Mouse (Mus musculus) hindbrain, embryonic 14.5 days (tissue): ENCODE measurements around the gene Arl15. TPM values are rescaled to one million over a fixed set of nuclear protein-coding genes. Genes with fewer than 3 reads are reported as not detected.

ENCODE experiments used
- ATAC-seq: fragments of 200-750 bp; cut with Nextera tagmentation; 2 replicates; pipeline ENCODE4 v1.8.0; 2017; ENCODE audit warnings: moderate number of reproducible peaks, mild to moderate bottlenecking, moderate TSS enrichment, moderate library complexity; ENCODE audit not compliant: low FRiP score
- DNase-seq: peaks from one replicate; pipeline ENCODE4 v3.0.0-alpha.2; 2015; ENCODE audit warnings: low spot score
- H3K27ac ChIP-seq: fragments of 300-500 bp; sonication (generic); 2 replicates; pipeline ENCODE4 v1.5.1; 2014; ENCODE audit warnings: mild to moderate bottlenecking, moderate library complexity
- H3K27me3 ChIP-seq: fragments of 300-500 bp; sonication (generic); 2 replicates; pipeline ENCODE4 v1.6.1; 2014; ENCODE audit warnings: mild to moderate bottlenecking, low read length, mixed read lengths; ENCODE audit not compliant: control insufficient read depth, insufficient read depth
- H3K36me3 ChIP-seq: fragments of 300-500 bp; sonication (generic); replicated peaks from 2 replicates; pipeline ENCODE4 v1.6.1; 2014; ENCODE audit not compliant: control insufficient read depth, insufficient read depth
- H3K4me1 ChIP-seq: fragments of 300-500 bp; sonication (generic); replicated peaks from 2 replicates; pipeline ENCODE4 v1.6.1; 2014; ENCODE audit warnings: antibody characterized with exemption, low read length, mixed read lengths; ENCODE audit not compliant: control insufficient read depth, insufficient read depth
- H3K4me2 ChIP-seq: fragments of 300-500 bp; sonication (generic); replicated peaks from 2 replicates; pipeline ENCODE4 v1.6.1; 2014; ENCODE audit warnings: mild to moderate bottlenecking, moderate library complexity
- H3K4me3 ChIP-seq: fragments of 300-500 bp; sonication (generic); replicated peaks from 2 replicates; pipeline ENCODE4 v1.5.1; 2014; ENCODE audit warnings: mild to moderate bottlenecking, low read length
- H3K9ac ChIP-seq: fragments of 300-500 bp; sonication (generic); 2 replicates; pipeline ENCODE4 v1.6.1; 2014
- H3K9me3 ChIP-seq: fragments of 300-500 bp; sonication (generic); 2 replicates; pipeline ENCODE4 v1.6.1; 2016; ENCODE audit warnings: low read length; ENCODE audit not compliant: control insufficient read depth
- WGBS: fragments of 180-500 bp; shearing (Covaris S2); extraction: QIAGEN DNeasy Blood & Tissue Kit; methylation state at CpG from one replicate; pipeline ENCODE4 v1.1.7; 2014; 5-methylcytosine and 5-hydroxymethylcytosine counted together
- polyA plus RNA-seq: library from polyadenylated mRNA; unstranded; fragments of >200 nt; fragmentation: Nextera tagmentation; extraction: Ambion mirVana; gene quantifications from 2 replicates; pipeline ENCODE4 v1.2.1, GENCODE M21; 2014

Gene Arl15
- polyA plus RNA-seq, 1 experiment from 2014 or later = 19.0 TPM

DNA sequence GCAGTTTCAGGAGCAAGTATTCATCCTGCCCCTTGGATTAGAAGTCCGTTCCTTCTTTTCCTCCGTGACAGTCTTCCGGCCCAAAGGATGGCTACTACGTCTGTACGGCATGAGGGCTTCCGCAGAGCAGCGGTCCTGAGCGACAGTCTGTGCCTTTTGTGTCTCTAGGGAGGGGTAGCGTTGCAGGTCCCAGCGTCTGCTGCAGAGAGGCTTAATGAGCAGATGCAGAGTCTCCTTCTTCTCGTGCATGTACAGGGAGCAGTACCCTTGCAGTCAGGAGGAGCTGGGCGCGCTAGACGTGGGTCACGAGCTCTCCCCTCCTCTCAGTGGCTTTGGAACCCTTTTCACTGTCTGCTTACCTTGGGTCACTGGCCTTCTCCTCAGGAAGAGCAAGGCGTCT lies 94.4 kb downstream of the Arl15 start:
- no peak for ATAC-seq
- Histone ChIP-seq H3K27me3 (no peaks in the 10 kb centered on the region), H3K27ac (no peak overlapping the region), H3K36me3 (no peaks in the 10 kb centered on the region), H3K9ac (peak overlapping the region; percentile 16; the same call in 1 of the 2 replicates), H3K4me3 (no peak overlapping the region), H3K4me1 (peaks cover 20% of the 10 kb centered on the region), H3K9me3 (no peaks in the 10 kb centered on the region), H3K4me2 (peak overlapping the region; percentile 16)
- no peak for DNase-seq
- WGBS = 27% methylated on average over 16 of the region's 16 CpGs

DNA sequence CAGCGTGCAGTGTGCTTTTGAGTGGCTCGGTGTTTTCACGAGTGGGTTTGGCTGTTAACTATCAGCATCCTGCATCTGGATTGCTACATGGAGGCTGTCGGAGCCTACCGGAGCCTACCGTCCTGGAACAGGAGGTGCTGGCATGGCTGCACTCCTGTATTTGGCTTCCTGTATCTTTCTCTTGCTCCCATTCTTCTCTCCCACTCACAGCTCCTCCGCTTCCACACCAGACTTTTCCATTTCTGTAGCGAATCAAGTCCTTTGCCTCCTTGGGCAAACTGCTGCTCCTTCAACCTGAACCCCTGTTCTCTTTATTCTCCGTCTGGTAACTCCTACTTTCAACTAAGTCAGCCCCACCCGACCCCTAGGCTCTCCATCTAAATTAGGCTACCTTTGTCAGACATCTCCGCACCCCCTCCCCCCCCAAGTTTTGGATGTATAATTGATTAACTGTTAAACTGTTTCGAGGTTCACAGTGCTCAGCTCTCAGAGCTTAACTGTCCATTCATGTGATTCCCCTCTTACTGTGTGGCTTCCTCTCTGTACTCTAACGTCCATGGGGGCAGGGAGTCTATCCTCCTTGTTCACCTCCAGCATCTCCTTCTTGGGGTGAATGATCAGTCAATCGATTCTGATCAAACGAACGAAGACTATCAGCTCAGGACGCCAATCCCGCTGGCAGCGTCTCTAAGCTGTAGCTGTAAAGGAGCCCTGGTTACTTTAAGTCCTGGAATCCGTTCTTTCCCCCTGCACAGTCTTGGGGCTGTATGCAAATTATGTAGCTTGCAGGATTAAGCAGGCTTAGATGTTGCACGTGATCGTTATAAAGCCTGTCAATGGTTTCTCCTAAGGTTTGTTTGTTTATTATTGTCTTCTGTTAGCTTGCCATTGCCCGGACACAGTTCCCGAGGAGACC lies 95.1 kb downstream of the Arl15 start:
- peak overlapping the region; percentile 16; the same call in 1 of the 2 replicates for H3K9ac ChIP-seq
- 57% methylated on average over 24 of the region's 24 CpGs for WGBS
- no peaks in the 10 kb centered on the region for H3K36me3 ChIP-seq
- peak overlapping the region; percentile 16 for H3K4me2 ChIP-seq
- no peak overlapping the region for H3K4me3 ChIP-seq
- H3K9me3 ChIP-seq = no peaks in the 10 kb centered on the region
- ATAC-seq (no peak), DNase-seq (no peak)
- H3K4me1 ChIP-seq = peaks cover 20% of the 10 kb centered on the region
- no peaks in the 10 kb centered on the region for H3K27me3 ChIP-seq
- H3K27ac ChIP-seq = no peak overlapping the region

DNA sequence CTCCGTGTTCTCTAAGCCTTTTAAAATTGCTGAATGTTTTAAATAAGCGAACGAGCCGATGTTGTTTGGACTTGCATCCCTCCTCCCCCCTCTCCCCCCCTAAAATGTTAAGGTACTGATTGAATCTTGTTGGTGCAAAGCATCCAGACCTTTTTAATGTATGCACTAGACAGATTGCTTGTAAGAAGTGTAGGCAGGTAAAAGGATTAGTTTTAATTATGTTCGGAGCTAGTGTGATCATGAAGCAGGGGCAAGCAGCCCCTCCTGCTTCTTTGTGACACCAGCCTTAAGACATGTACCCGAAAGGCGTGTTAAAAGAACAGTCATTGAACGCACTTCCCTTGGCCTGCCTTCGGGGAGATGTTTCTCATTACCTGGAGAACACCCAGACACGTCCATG lies 102.4 kb downstream of the Arl15 start:
- DNase-seq = no peak
- Histone ChIP-seq H3K4me1 (no peaks in the 10 kb centered on the region), H3K4me3 (no peak overlapping the region), H3K4me2 (no peak overlapping the region), H3K9me3 (no peaks in the 10 kb centered on the region), H3K27me3 (no peaks in the 10 kb centered on the region), H3K36me3 (no peaks in the 10 kb centered on the region), H3K9ac (no peak overlapping the region), H3K27ac (no peak overlapping the region)
- WGBS = 82% methylated on average over 10 of the region's 10 CpGs
- ATAC-seq = no peak

DNA sequence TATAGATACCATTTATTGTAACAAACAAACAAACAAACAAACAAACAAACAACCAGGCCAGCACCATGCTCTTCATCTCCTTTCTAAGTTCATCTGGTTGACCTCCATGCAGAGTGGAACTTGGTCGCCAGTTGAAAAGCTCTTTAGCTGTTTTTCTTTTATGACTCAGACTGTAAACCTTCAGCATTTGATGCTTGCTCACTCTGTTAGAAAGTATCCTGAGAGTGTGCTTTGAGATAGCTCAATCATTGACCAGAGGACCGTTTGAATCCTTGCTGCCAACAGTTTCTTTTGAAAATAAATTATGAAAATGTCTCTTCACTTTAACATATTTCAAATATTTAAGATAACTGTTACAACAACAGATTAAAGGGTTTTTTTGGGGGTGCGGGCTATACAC lies 103.2 kb downstream of the Arl15 start:
- Histone ChIP-seq H3K9me3 (no peaks in the 10 kb centered on the region), H3K4me2 (no peak overlapping the region), H3K4me1 (no peaks in the 10 kb centered on the region), H3K27me3 (no peaks in the 10 kb centered on the region), H3K36me3 (no peaks in the 10 kb centered on the region), H3K9ac (no peak overlapping the region), H3K27ac (no peak overlapping the region), H3K4me3 (no peak overlapping the region)
- no peak for ATAC-seq
- DNase-seq = no peak
- WGBS = 91% methylated on average over 3 of the region's 3 CpGs

DNA sequence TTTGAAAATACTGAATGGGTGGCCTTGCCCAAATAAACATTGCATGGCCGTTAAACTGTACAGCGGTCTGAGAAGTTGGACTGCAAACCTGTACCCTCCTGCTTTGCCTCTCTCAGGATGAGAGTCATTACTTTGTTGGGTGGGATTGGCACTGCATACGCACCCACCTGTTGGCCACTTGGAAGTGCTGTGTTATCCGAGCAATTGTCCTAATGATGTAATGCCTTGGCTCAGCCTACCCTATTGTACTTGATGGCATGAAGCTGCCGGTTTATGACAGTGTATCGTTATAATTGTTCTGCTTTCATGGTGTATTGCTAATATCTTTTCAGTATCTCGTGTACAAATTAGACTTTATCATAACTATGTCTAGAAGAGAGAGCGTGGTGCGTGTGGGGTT lies 103.6 kb downstream of the Arl15 start:
- H3K9me3 ChIP-seq = no peaks in the 10 kb centered on the region
- no peaks in the 10 kb centered on the region for H3K27me3 ChIP-seq
- no peak for DNase-seq
- no peak overlapping the region for H3K4me3 ChIP-seq
- H3K4me2 ChIP-seq = no peak overlapping the region
- H3K36me3 ChIP-seq = no peaks in the 10 kb centered on the region
- H3K4me1 ChIP-seq = no peaks in the 10 kb centered on the region
- H3K27ac ChIP-seq = no peak overlapping the region
- 94% methylated on average over 9 of the region's 9 CpGs for WGBS
- no peak overlapping the region for H3K9ac ChIP-seq
- ATAC-seq = no peak

DNA sequence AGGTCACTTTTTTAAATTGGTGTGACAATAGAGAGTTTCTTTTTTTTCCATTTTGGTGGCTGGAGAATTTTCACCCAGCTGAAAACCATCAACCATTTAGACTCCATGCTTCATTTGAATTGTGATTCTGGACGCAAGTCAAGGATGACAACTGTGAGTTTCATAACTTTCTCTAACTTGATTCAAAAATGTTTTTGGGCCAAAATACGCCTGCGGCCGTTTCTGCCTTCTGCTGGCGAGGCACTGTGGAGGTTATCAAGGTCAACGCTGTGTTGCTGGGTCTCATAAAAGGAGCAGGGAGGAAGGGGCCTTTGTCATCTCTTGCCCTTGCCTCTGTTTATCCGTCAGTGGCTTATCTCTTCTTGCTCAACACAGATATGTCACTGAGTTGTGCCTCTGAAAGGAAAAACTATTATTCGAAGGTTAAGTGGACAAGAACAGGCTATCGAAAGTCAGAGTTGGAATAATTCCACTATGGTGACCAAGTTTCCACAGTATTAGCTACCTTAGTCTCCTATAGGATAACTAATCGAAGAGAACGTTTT lies 106.8 kb downstream of the Arl15 start:
- ATAC-seq (no peak), DNase-seq (no peak)
- no peak overlapping the region for H3K9ac ChIP-seq
- H3K4me2 ChIP-seq = no peak overlapping the region
- no peaks in the 10 kb centered on the region for H3K9me3 ChIP-seq
- H3K27ac ChIP-seq = no peak overlapping the region
- no peaks in the 10 kb centered on the region for H3K27me3 ChIP-seq
- no peaks in the 10 kb centered on the region for H3K36me3 ChIP-seq
- 94% methylated on average over 11 of the region's 11 CpGs for WGBS
- no peak overlapping the region for H3K4me3 ChIP-seq
- H3K4me1 ChIP-seq = no peaks in the 10 kb centered on the region

DNA sequence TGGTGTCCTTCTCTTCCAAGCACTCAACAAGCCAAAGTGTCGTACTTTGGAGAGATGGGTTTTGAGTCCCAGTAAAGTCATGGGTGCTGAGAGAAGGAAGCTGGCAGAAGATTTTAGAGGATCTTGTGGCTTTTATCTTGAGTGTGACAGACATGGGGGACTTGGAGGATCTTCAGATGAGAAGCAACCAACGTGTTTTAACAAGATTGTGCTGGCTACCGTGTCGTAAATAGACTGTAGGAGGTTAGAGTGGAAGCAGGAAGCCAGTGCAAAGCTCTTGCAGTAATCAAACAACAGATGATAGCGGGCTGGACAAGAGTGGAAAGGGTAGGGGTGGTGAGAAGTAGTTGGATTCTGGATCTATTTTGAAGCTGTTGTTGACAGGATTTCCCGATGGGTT lies 109.0 kb downstream of the Arl15 start:
- H3K4me3 ChIP-seq = no peak overlapping the region
- H3K27ac ChIP-seq = no peak overlapping the region
- no peaks in the 10 kb centered on the region for H3K27me3 ChIP-seq
- no peak for ATAC-seq
- DNase-seq = no peak
- no peaks in the 10 kb centered on the region for H3K36me3 ChIP-seq
- no peak overlapping the region for H3K4me2 ChIP-seq
- H3K9me3 ChIP-seq = no peaks in the 10 kb centered on the region
- H3K4me1 ChIP-seq = no peaks in the 10 kb centered on the region
- H3K9ac ChIP-seq = no peak overlapping the region
- 95% methylated on average over 6 of the region's 6 CpGs for WGBS

DNA sequence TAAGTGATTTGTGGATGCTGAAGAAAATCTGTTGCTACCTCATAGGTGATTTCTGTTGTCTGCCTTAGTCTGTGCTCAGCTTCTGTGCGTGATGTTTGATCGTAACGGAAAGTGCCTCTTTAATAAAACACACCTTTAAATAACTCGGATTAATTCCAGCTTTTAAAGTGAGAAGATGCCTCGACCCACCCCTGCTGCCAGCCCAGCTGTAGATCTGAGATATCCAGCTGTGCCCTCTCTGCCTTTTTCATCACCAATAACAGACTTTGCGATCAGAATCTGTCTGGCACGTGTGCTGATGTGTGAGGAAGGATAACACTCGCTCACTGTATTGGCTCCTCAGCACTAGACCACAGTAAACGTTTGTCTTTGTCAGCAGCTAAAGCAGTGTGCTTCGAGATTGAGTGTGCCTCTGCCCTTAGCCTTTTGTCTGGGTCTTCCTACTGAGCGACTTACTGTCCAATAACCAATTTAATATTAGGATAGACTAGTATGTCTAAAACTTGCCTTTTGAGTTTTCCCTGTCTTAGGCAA lies 117.7 kb downstream of the Arl15 start:
- 40% methylated on average over 11 of the region's 11 CpGs for WGBS
- Histone ChIP-seq H3K4me3 (no peak overlapping the region), H3K27ac (no peak overlapping the region), H3K36me3 (no peaks in the 10 kb centered on the region), H3K9ac (no peak overlapping the region), H3K4me2 (no peak overlapping the region), H3K4me1 (0 out of 2 replicates have a peak, but pooled peaks cover 2% of the 10 kb centered on the region), H3K27me3 (peaks cover 4% of the 10 kb centered on the region; the same call in 1 of the 2 replicates), H3K9me3 (no peaks in the 10 kb centered on the region)
- DNase-seq (no peak), ATAC-seq (peak; percentile 52; the same call in 1 of the 2 replicates)

DNA sequence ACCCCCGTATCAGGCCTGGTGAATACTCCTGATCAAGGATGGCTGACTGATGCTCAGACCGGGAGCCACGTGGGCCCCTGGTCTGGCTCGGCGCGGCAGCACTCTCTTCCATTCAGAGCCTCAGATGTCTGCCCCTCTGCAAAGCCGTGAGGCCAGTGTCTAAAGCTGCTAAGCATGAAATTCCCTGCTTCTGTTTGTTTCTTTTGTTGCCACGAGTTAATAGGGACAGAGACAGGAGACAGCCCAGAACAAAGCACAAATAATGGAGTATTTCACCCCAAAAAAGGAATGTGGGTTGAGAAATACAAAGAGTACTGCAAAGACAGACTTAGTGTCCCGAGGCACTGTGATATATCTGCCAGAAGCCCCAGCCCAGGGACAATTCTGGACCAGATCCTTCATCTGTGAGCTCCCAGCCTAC lies 120.3 kb downstream of the Arl15 start:
- WGBS = 5% methylated on average over 9 of the region's 9 CpGs
- Histone ChIP-seq H3K4me3 (no peak overlapping the region), H3K4me2 (no peak overlapping the region), H3K9me3 (no peaks in the 10 kb centered on the region), H3K36me3 (no peaks in the 10 kb centered on the region), H3K4me1 (peaks cover 18% of the 10 kb centered on the region), H3K27me3 (peaks cover 4% of the 10 kb centered on the region; the same call in 1 of the 2 replicates), H3K27ac (no peak overlapping the region), H3K9ac (no peak overlapping the region)
- ATAC-seq (no peak), DNase-seq (no peak)
